Mouse (Mus musculus) midbrain, embryonic 12.5 days (tissue): ENCODE measurements around the gene Fbxw13. TPM values are rescaled to one million over a fixed set of nuclear protein-coding genes. Genes with fewer than 3 reads are reported as not detected.
"Not testable (repeated sequence)": the region's sequence is repeated elsewhere in the genome, so short reads cannot be mapped to it uniquely, and the experiment has no call there.

Experiments
- ATAC-seq: fragments of 200-750 bp; cut with Nextera tagmentation; 2 replicates; pipeline ENCODE4 v1.8.0; 2017; ENCODE audit warnings: low read depth, moderate TSS enrichment, moderate library complexity; ENCODE audit not compliant: low FRiP score
- H3K27ac ChIP-seq: fragments of 300-500 bp; sonication (generic); replicated peaks from 2 replicates; pipeline ENCODE4 v1.5.1; 2016; ENCODE audit warnings: mild to moderate bottlenecking
- H3K27me3 ChIP-seq: fragments of 300-500 bp; sonication (generic); 2 replicates; pipeline ENCODE4 v1.6.1; 2016; ENCODE audit warnings: mild to moderate bottlenecking
- H3K36me3 ChIP-seq: fragments of 300-500 bp; sonication (generic); 2 replicates; pipeline ENCODE4 v1.6.1; 2016
- H3K4me1 ChIP-seq: fragments of 300-500 bp; sonication (generic); 2 replicates; pipeline ENCODE4 v1.6.1; 2016
- H3K4me2 ChIP-seq: fragments of 300-500 bp; sonication (generic); replicated peaks from 2 replicates; pipeline ENCODE4 v1.6.1; 2016; ENCODE audit warnings: mild to moderate bottlenecking, moderate library complexity
- H3K4me3 ChIP-seq: fragments of 300-500 bp; sonication (generic); 2 replicates; pipeline ENCODE4 v1.5.1; 2016; ENCODE audit warnings: mild to moderate bottlenecking
- H3K9ac ChIP-seq: fragments of 300-500 bp; sonication (generic); replicated peaks from 2 replicates; pipeline ENCODE4 v1.6.1; 2016; ENCODE audit warnings: mild to moderate bottlenecking, moderate library complexity
- H3K9me3 ChIP-seq: fragments of 300-500 bp; sonication (generic); 2 replicates; pipeline ENCODE4 v1.6.1; 2016; ENCODE audit warnings: mild to moderate bottlenecking
- WGBS: fragments of 180-500 bp; shearing (Covaris S2); methylation state at CpG from one replicate; pipeline ENCODE4 v1.1.7; 2016; 5-methylcytosine and 5-hydroxymethylcytosine counted together
- polyA plus RNA-seq: library from polyadenylated mRNA; unstranded; fragments of >200 nt; fragmentation: Nextera tagmentation; extraction: Ambion mirVana; gene quantifications from 2 replicates; pipeline ENCODE4 v1.2.1, GENCODE M21; 2016

Fbxw13 gene
- polyA plus RNA-seq: not detected in 2 replicates

GRCm38 (mm10) chr9:109195875-109196274 is at the start of gene Fbxw13:
Fbxw13 (minus strand) TSS chr9:109195975.
- H3K9me3 ChIP-seq, H3K9ac ChIP-seq, H3K27ac ChIP-seq, H3K4me3 ChIP-seq, ATAC-seq, H3K4me2 ChIP-seq, H3K27me3 ChIP-seq, H3K4me1 ChIP-seq, H3K36me3 ChIP-seq: not testable (repeated sequence)
- WGBS: 79% methylated on average over 3 of the region's 3 CpGs

GRCm38 (mm10) chr9:109234654-109235053 is 38.9 kb upstream of the Fbxw13 start, which contains the start of gene Fbxw20:
Fbxw20 (minus strand) TSS chr9:109234754.
- no peak within 1 kb of the TSS for H3K4me2 ChIP-seq
- H3K9ac ChIP-seq: no peak within 1 kb of the TSS
- no peaks in the 10 kb centered on the region for H3K27me3 ChIP-seq
- 89% methylated on average over 1 of the region's 1 CpGs for WGBS
- no peaks in the 10 kb centered on the region for H3K4me1 ChIP-seq
- no peak within 1 kb of the TSS for H3K27ac ChIP-seq
- no peak within 1 kb of the TSS for H3K4me3 ChIP-seq
- ATAC-seq: no peak
- H3K9me3 ChIP-seq: no peaks in the 10 kb centered on the region
- no peaks in the 10 kb centered on the region for H3K36me3 ChIP-seq

GRCm38 (mm10) chr9:109218449-109218848 is 22.7 kb upstream of the Fbxw13 start:
- H3K9me3 ChIP-seq: no peaks in the 10 kb centered on the region
- no peak overlapping the region for H3K4me2 ChIP-seq
- no peak for ATAC-seq
- no peaks in the 10 kb centered on the region for H3K27me3 ChIP-seq
- H3K9ac ChIP-seq: no peak overlapping the region
- H3K36me3 ChIP-seq: no peaks in the 10 kb centered on the region
- 70% methylated on average over 6 of the region's 6 CpGs for WGBS
- H3K4me3 ChIP-seq: no peak overlapping the region
- H3K4me1 ChIP-seq: no peaks in the 10 kb centered on the region
- H3K27ac ChIP-seq: no peak overlapping the region

DNA sequence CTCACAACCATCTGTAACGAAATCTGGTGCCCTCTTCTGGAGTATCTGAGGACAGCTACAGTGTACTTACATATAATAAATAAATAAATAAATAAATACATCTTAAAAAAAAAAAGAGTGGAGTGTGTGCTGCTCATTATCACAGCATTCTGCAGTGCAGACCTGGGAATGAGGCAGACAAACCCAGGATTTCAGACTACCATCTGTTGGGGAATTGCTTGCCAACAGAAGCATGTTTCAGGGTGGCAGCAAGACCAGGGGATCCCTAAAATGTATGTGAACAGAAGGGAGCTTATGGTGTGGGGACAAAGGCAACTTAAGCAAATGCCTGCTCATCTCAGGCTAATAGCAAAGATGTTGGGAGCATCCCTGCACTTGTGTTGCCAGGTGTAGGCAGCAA is 5.6 kb upstream of the Fbxw13 start:
- not testable (repeated sequence) for ATAC-seq, H3K27ac ChIP-seq, H3K4me1 ChIP-seq, H3K9ac ChIP-seq, H3K9me3 ChIP-seq, H3K4me3 ChIP-seq, H3K36me3 ChIP-seq, H3K4me2 ChIP-seq, H3K27me3 ChIP-seq
- 79% methylated on average over 1 of the region's 1 CpGs for WGBS

DNA sequence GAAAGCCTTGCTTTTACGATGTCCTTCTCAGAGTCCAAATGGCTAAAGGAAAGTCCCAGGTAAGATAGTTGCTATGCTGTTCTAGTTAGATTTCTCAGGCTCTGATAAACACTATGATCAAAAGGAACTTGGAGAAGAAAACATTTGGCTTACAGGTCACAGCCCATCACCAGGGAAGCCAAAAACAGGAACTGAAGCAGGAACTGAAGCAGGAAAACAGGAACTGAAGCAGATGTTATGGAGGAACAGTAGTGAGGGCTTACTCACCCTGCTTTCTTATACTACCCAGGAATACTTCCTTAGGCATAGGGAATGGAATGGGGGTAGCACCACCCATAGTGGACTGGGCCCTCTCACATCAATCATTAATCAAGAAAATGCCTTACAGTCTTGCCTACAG is 4.6 kb upstream of the Fbxw13 start:
- Histone ChIP-seq H3K4me3 (no peak overlapping the region), H3K4me1 (no peaks in the 10 kb centered on the region), H3K27me3 (no peaks in the 10 kb centered on the region), H3K4me2 (no peak overlapping the region), H3K9ac (no peak overlapping the region), H3K27ac (no peak overlapping the region), H3K9me3 (no peaks in the 10 kb centered on the region), H3K36me3 (no peaks in the 10 kb centered on the region)
- WGBS: 98% methylated on average over 1 of the region's 1 CpGs
- ATAC-seq: no peak

- H3K9me3 ChIP-seq: no peaks in the 10 kb centered on the region
- no peaks in the 10 kb centered on the region for H3K27me3 ChIP-seq
- no peak overlapping the region for H3K4me3 ChIP-seq
- H3K4me1 ChIP-seq: no peaks in the 10 kb centered on the region
- WGBS: 81% methylated on average over 1 of the region's 1 CpGs
- H3K9ac ChIP-seq: no peak overlapping the region
- no peak overlapping the region for H3K4me2 ChIP-seq
- H3K27ac ChIP-seq: no peak overlapping the region
- no peak for ATAC-seq
- no peaks in the 10 kb centered on the region for H3K36me3 ChIP-seq
These were observed 3.6 kb upstream of the Fbxw13 start for GRCm38 (mm10) chr9:109199353-109199752.

GRCm38 (mm10) chr9:109177208-109177607 is 18.6 kb downstream of the Fbxw13 start:
- Histone ChIP-seq H3K4me3 (no peak overlapping the region), H3K27me3 (no peaks in the 10 kb centered on the region), H3K27ac (no peak overlapping the region), H3K36me3 (no peaks in the 10 kb centered on the region), H3K4me1 (no peaks in the 10 kb centered on the region), H3K4me2 (no peak overlapping the region), H3K9ac (no peak overlapping the region), H3K9me3 (no peaks in the 10 kb centered on the region)
- no peak for ATAC-seq
- WGBS: 78% methylated on average over 1 of the region's 1 CpGs

DNA sequence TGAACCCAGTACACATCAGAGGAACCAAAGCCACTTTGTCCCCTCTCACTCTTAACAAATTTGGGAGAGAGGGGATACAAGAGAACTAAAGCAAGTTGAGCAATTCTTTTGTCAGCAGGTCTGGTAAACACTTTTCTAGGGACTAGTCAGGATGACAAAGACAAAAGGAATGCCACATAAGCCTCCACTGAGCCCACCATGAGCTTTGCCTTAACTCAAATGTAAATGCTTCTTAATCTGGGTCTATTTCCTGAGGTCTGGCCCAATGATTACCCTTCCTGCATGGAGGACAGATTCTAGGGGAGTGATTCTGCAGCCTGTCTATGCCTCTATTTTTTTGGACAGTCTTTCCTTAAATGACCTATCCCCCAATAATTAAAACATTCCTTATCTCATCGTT is 19.5 kb downstream of the Fbxw13 start:
- no peaks in the 10 kb centered on the region for H3K27me3 ChIP-seq
- no peaks in the 10 kb centered on the region for H3K9me3 ChIP-seq
- H3K4me3 ChIP-seq: no peak overlapping the region
- no peaks in the 10 kb centered on the region for H3K36me3 ChIP-seq
- 89% methylated on average over 1 of the region's 1 CpGs for WGBS
- H3K4me2 ChIP-seq: no peak overlapping the region
- no peak overlapping the region for H3K9ac ChIP-seq
- H3K27ac ChIP-seq: no peak overlapping the region
- ATAC-seq: no peak
- no peaks in the 10 kb centered on the region for H3K4me1 ChIP-seq

DNA sequence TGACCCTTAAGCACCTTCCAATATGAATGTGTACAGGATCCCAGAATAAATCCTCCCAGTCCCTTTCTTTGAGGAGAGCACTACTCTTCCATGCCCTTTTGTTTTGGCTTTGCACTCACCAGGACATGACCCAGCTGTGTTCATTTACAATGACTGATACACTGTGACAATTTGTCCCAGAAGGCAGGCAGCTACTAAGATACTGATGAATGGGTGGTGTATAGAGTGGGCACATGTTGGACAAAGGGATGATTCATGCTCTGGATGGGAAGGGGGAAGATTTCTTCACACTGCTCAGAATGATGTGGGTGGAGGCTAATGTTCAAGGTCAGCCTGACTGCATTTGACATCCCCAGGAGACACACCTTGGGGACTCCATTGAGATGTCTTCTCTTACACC is 28.5 kb downstream of the Fbxw13 start:
- Histone ChIP-seq H3K4me2 (no peak overlapping the region), H3K4me1 (no peaks in the 10 kb centered on the region), H3K4me3 (no peak overlapping the region), H3K9ac (no peak overlapping the region), H3K27ac (no peak overlapping the region), H3K9me3 (peaks cover 9% of the 10 kb centered on the region; the same call in 1 of the 2 replicates), H3K27me3 (no peaks in the 10 kb centered on the region), H3K36me3 (no peaks in the 10 kb centered on the region)
- ATAC-seq: no peak

DNA sequence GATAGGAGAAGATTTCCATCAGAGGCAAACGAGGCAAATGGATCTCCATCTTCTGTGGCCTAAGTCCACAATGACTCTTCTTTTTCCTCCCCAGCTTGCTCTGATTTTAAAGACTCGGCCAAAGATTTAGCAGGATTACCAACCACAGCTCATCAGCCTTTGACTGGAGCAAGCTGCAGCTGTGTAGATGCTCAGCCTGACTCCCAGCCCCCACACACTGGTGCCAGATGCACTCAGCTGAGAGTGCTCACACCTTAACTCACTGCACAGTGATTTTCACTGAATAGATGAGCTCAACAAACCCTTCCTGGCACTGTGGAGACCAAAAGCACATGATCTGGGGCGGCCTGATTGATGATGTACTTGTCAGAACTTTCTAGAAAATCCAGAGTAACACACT is 33.8 kb downstream of the Fbxw13 start, which contains the start of gene Fbxw21:
Gene Fbxw21 (minus strand): TSS at position 101 of the 400 bp plus-strand sequence.
- WGBS: 68% methylated on average over 3 of the region's 3 CpGs
- H3K36me3 ChIP-seq: no peaks in the 10 kb centered on the region
- H3K9me3 ChIP-seq: no peaks in the 10 kb centered on the region
- H3K4me2 ChIP-seq: no peak within 1 kb of the TSS
- H3K27ac ChIP-seq: no peak within 1 kb of the TSS
- H3K27me3 ChIP-seq: no peaks in the 10 kb centered on the region
- no peak for ATAC-seq
- H3K4me1 ChIP-seq: no peaks in the 10 kb centered on the region
- no peak within 1 kb of the TSS for H3K9ac ChIP-seq
- no peak within 1 kb of the TSS for H3K4me3 ChIP-seq

- H3K9me3 ChIP-seq, H3K4me1 ChIP-seq, ATAC-seq, H3K27me3 ChIP-seq, H3K27ac ChIP-seq, H3K4me3 ChIP-seq, H3K4me2 ChIP-seq, H3K9ac ChIP-seq, H3K36me3 ChIP-seq: not testable (repeated sequence)
- WGBS: 70% methylated on average over 4 of the region's 4 CpGs
These were observed 55.4 kb downstream of the Fbxw13 start for GRCm38 (mm10) chr9:109140414-109140813.

- WGBS: 94% methylated on average over 5 of the region's 5 CpGs
- H3K4me1 ChIP-seq: no peaks in the 10 kb centered on the region
- H3K4me2 ChIP-seq: no peak overlapping the region
- H3K27me3 ChIP-seq: no peaks in the 10 kb centered on the region
- ATAC-seq: no peak
- no peak overlapping the region for H3K4me3 ChIP-seq
- H3K36me3 ChIP-seq: no peaks in the 10 kb centered on the region
- H3K27ac ChIP-seq: no peak overlapping the region
- no peaks in the 10 kb centered on the region for H3K9me3 ChIP-seq
- no peak overlapping the region for H3K9ac ChIP-seq
These were observed 65.7 kb downstream of the Fbxw13 start for GRCm38 (mm10) chr9:109130076-109130475.
